In genomic region chr3:40685855-40686515, GRCm38 (mm10) we compare ENCODE assay signal across 9 mouse cellular contexts. TPM values are rescaled to one million over a fixed set of nuclear protein-coding genes. Genes with fewer than 3 reads are reported as not detected.
DNase-seq lines count a peak whose midpoint lies in the region; ATAC-seq lines count a peak whose summit lies in the region.
"Had no signal": no experiment of that assay in that cellular context is flagged by ENCODE, and none has a peak within 500 bp of the region (broad histone marks: within the 10 kb centered on the region; RNA-seq: fewer than 3 reads in every experiment).

No protein-coding gene starts in this region.

- no peak overlapping the region for H3K9ac ChIP-seq in liver, embryonic 11.5 days (ENCODE audit: low read depth, low read length)
- H3K9ac ChIP-seq in hindbrain, embryonic 12.5 days, result no peak overlapping the region
- no peak overlapping the region for H3K9ac ChIP-seq in midbrain, embryonic 16.5 days (ENCODE audit: low read depth, low read length)
- H3K9ac ChIP-seq: heart, embryonic 13.5 days had no signal

- no peaks in the 10 kb centered on the region for H3K36me3 ChIP-seq in liver, embryonic 11.5 days (ENCODE audit: control insufficient read depth, insufficient read depth, low read length)
- no peaks in the 10 kb centered on the region for H3K36me3 ChIP-seq in hindbrain, embryonic 12.5 days
- peaks cover 2% of the 10 kb centered on the region; the same call in 1 of the 2 replicates for H3K36me3 ChIP-seq in midbrain, embryonic 16.5 days (ENCODE audit: control insufficient read depth, insufficient read depth, low read length)

- no peak overlapping the region for H3K27ac ChIP-seq in liver, embryonic 11.5 days (ENCODE audit: low read depth, low read length)
- H3K27ac ChIP-seq in hindbrain, embryonic 12.5 days, result peak overlapping the region; percentile 77
- H3K27ac ChIP-seq in midbrain, embryonic 16.5 days (ENCODE audit: low read length), result no peak overlapping the region
- H3K27ac ChIP-seq: heart, embryonic 13.5 days had no signal

- H3K4me1 ChIP-seq in liver, embryonic 11.5 days (replicated peaks; ENCODE audit: control insufficient read depth, insufficient read depth, low read length), result peaks cover 5% of the 10 kb centered on the region; the same call in 1 of the 2 replicates
- peaks cover 25% of the 10 kb centered on the region for H3K4me1 ChIP-seq in hindbrain, embryonic 12.5 days
- peaks cover 12% of the 10 kb centered on the region for H3K4me1 ChIP-seq in midbrain, embryonic 16.5 days (ENCODE audit: control insufficient read depth, insufficient read depth, low read length)

- no peaks in the 10 kb centered on the region for H3K9me3 ChIP-seq in liver, embryonic 11.5 days (ENCODE audit: control insufficient read depth, low read length)
- H3K9me3 ChIP-seq in hindbrain, embryonic 12.5 days (replicated peaks), result no peaks in the 10 kb centered on the region
- H3K9me3 ChIP-seq in midbrain, embryonic 16.5 days (replicated peaks; ENCODE audit: control insufficient read depth, low read length, poor library complexity, severe bottlenecking), result no peaks in the 10 kb centered on the region
- H3K9me3 ChIP-seq: heart, embryonic 13.5 days had no signal

- no peak overlapping the region for H3K4me2 ChIP-seq in liver, embryonic 11.5 days
- H3K4me2 ChIP-seq in hindbrain, embryonic 12.5 days (replicated peaks), result no peak overlapping the region
- no peak overlapping the region for H3K4me2 ChIP-seq in midbrain, embryonic 16.5 days (ENCODE audit: low read length)

- DNase-seq in liver, result peak; percentile 50
- no peak for DNase-seq in liver, embryonic 11.5 days (ENCODE audit: low spot score)
- peak; percentile 77 for DNase-seq in embryo, embryonic 10 days (ENCODE audit: low spot score)
- no peak for DNase-seq in heart, adult 9 months (ENCODE audit: low spot score in 2 of 2)
- no peak for DNase-seq in left cerebral cortex, adult 18-20 months (ENCODE audit: low spot score in 2 of 2)

- no peaks in the 10 kb centered on the region for H3K27me3 ChIP-seq in liver, embryonic 11.5 days (replicated peaks; ENCODE audit: control insufficient read depth, insufficient read depth, low read length)
- H3K27me3 ChIP-seq in hindbrain, embryonic 12.5 days, result no peaks in the 10 kb centered on the region
- no peaks in the 10 kb centered on the region for H3K27me3 ChIP-seq in midbrain, embryonic 16.5 days (ENCODE audit: control insufficient read depth, insufficient read depth, low read depth, low read length)
- H3K27me3 ChIP-seq: heart, embryonic 13.5 days had no signal

- ATAC-seq in liver, embryonic 11.5 days (replicated peaks; ENCODE audit: low FRiP score), result no peak; the same call in 1 of the 2 replicates
- ATAC-seq in hindbrain, embryonic 12.5 days (ENCODE audit: low FRiP score), result peak; percentile 80
- ATAC-seq in midbrain, embryonic 16.5 days, result peak; percentile 57
- ATAC-seq in granulocyte monocyte progenitor cell, adult 5-6 weeks (replicated peaks; ENCODE audit: poor library complexity, severe bottlenecking), result no peak

- no peak overlapping the region for H3K4me3 ChIP-seq in liver, embryonic 11.5 days (ENCODE audit: low read depth, low read length)
- no peak overlapping the region for H3K4me3 ChIP-seq in hindbrain, embryonic 12.5 days
- no peak overlapping the region for H3K4me3 ChIP-seq in midbrain, embryonic 16.5 days (ENCODE audit: low read depth, low read length)
- H3K4me3 ChIP-seq: heart, embryonic 13.5 days had no signal

- 48% methylated on average over 3 of the region's 3 CpGs for WGBS in liver, embryonic 11.5 days
- WGBS in hindbrain, embryonic 12.5 days, result 2% methylated on average over 3 of the region's 3 CpGs
- 2% methylated on average over 3 of the region's 3 CpGs for WGBS in midbrain, embryonic 16.5 days

RNA-seq across cellular contexts. Expression of gene Slc25a31, which starts 22.7 kb away (rescaled TPM):
- 0.12 and 0.38 TPM in 2 replicates for polyA plus RNA-seq in liver, embryonic 11.5 days (2014; fragmentation: Nextera tagmentation; extraction: Ambion mirVana)
- 0.39 and 0.46 TPM in 2 replicates for polyA plus RNA-seq in hindbrain, embryonic 12.5 days (2016; fragmentation: Nextera tagmentation; extraction: Ambion mirVana)
- polyA plus RNA-seq in midbrain, embryonic 16.5 days (2015; fragmentation: Nextera tagmentation; extraction: Ambion mirVana), result 0.28 and 0.29 TPM in 2 replicates
- not detected in 2 replicates for total RNA-seq in granulocyte monocyte progenitor cell, adult 5-6 weeks (2014; fragmentation: Nextera tagmentation)
- total RNA-seq in granulocyte monocyte progenitor cell, adult 5-6 weeks (2017), result not detected in 2 replicates
- not detected for total RNA-seq in left cerebral cortex, adult 18-20 months (2021)

RNA-seq across cellular contexts. Expression of gene Hspa4l, which starts 58.3 kb away (rescaled TPM):
- polyA plus RNA-seq in liver, embryonic 11.5 days (2014; fragmentation: Nextera tagmentation; extraction: Ambion mirVana), result 22.4 and 25.9 TPM in 2 replicates
- 62.1 and 64.8 TPM in 2 replicates for polyA plus RNA-seq in hindbrain, embryonic 12.5 days (2016; fragmentation: Nextera tagmentation; extraction: Ambion mirVana)
- polyA plus RNA-seq in midbrain, embryonic 16.5 days (2015; fragmentation: Nextera tagmentation; extraction: Ambion mirVana), result 51.8 and 55.0 TPM in 2 replicates
- 14.8 and 23.1 TPM in 2 replicates for total RNA-seq in granulocyte monocyte progenitor cell, adult 5-6 weeks (2014; fragmentation: Nextera tagmentation)
- total RNA-seq in granulocyte monocyte progenitor cell, adult 5-6 weeks (2017), result 36.2 and 41.4 TPM in 2 replicates
- 100 to 1,000 TPM; 178 to 183 TPM for total RNA-seq in left cerebral cortex, adult 18-20 months (2021)

Comparison
In these comparisons a context has a peak if more than half of its experiments do, and no peak if none do; other contexts are left out.
1. DNase-seq: peak in liver (single experiment) and embryo, embryonic 10 days (single experiment); none in liver, embryonic 11.5 days (single experiment), heart, adult 9 months (0 of 2) and left cerebral cortex, adult 18-20 months (0 of 2).
2. ATAC-seq: peak in hindbrain, embryonic 12.5 days (single experiment) and midbrain, embryonic 16.5 days (single experiment); none in liver, embryonic 11.5 days (single experiment) and granulocyte monocyte progenitor cell, adult 5-6 weeks (single experiment).